Mouse (Mus musculus): ENCODE measurements at regions not wholly inside any gene's neighbourhood (a gene's known extent, or its start where the extent isn't known, plus 50 kb on each side); places are given as distances from the start of the nearest gene placed in this dataset.

DNA sequence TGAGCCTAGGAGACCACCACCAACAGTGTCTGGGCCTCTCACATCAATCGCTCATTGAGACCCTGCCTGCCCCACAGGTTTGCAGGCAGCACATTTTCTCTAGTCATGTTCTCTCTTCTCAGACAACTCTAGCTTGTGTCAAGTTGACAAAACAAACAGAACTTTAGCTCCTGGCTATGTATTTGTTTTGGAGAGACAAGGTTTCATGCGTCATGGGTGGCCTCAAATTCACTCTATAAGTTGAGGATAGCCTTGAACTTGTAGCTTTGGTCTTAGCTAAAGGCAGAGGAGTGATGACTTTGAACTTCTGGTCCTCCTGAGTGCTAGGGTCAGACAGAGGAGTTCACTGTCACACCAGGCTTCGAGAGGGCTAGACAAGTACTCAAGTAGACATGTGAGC, 123.5 kb downstream of the Zfp706 start:
- Histone ChIP-seq H3K27me3 (no peaks in the 10 kb centered on the region), H3K36me3 (no peaks in the 10 kb centered on the region), H3K4me3 (no peak overlapping the region), H3K9ac (no peak overlapping the region), H3K4me2 (no peak overlapping the region), H3K27ac (no peak overlapping the region), H3K4me1 (peaks cover 23% of the 10 kb centered on the region), H3K9me3 (no peaks in the 10 kb centered on the region)
- WGBS: 82% methylated on average over 3 of the region's 3 CpGs
- ATAC-seq (ENCODE audit: borderline replicate concordance, extremely low read depth, low FRiP score, low TSS enrichment): no peak

- Histone ChIP-seq H3K4me3 (no peak overlapping the region), H3K27ac (no peak overlapping the region)
Measured at GRCm38 (mm10) chr15:36883156-36883555, 124.4 kb downstream of the Zfp706 start.

GRCm38 (mm10) chr15:36881576-36881975, 126.0 kb downstream of the Zfp706 start:
- 82% methylated on average over 2 of the region's 2 CpGs for WGBS
- no peak overlapping the region for H3K4me3 ChIP-seq
- ATAC-seq (ENCODE audit: borderline replicate concordance, extremely low read depth, low FRiP score, low TSS enrichment): no peak
- H3K9me3 ChIP-seq: no peaks in the 10 kb centered on the region
- peaks cover 42% of the 10 kb centered on the region for H3K4me1 ChIP-seq
- H3K27me3 ChIP-seq: no peaks in the 10 kb centered on the region
- no peak overlapping the region for H3K4me2 ChIP-seq
- no peak overlapping the region for H3K9ac ChIP-seq
- H3K36me3 ChIP-seq: no peaks in the 10 kb centered on the region
- no peak overlapping the region for H3K27ac ChIP-seq

More at GRCm38 (mm10) chr15:36883156-36883555, 124.4 kb downstream of the Zfp706 start:
- peaks cover 28% of the 10 kb centered on the region for H3K4me1 ChIP-seq
- H3K9ac ChIP-seq: no peak overlapping the region
- H3K27me3 ChIP-seq: no peaks in the 10 kb centered on the region
- no peaks in the 10 kb centered on the region for H3K36me3 ChIP-seq
- H3K4me2 ChIP-seq: no peak overlapping the region
- H3K9me3 ChIP-seq: no peaks in the 10 kb centered on the region
- 85% methylated on average over 6 of the region's 6 CpGs for WGBS
- no peak for ATAC-seq (ENCODE audit: borderline replicate concordance, extremely low read depth, low FRiP score, low TSS enrichment)

DNA sequence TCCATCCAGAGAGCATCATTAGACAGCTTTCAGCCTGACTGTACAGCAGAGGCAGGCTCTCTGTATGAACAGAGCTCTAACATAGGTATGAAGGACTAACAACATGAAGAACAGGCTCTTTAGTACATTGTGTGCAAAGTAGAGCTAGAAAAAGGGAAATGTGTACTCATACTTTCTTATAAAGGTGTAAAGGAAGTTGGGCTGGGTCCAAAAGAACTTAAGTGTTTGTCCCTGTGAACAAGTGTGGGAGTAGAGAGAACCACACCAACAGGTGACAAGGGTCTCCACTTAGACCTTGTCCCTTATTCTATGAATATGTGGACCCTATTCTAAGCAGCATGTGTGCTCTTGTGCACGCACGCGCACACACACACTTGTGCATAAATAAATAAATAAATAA, 127.0 kb downstream of the Zfp706 start:
- no peak overlapping the region for H3K4me3 ChIP-seq
- H3K4me2 ChIP-seq: no peak overlapping the region
- no peaks in the 10 kb centered on the region for H3K36me3 ChIP-seq
- peaks cover 46% of the 10 kb centered on the region for H3K4me1 ChIP-seq
- H3K9ac ChIP-seq: no peak overlapping the region
- no peaks in the 10 kb centered on the region for H3K27me3 ChIP-seq
- WGBS: 84% methylated on average over 3 of the region's 3 CpGs
- no peak for ATAC-seq (ENCODE audit: borderline replicate concordance, extremely low read depth, low FRiP score, low TSS enrichment)
- 0 out of 2 replicates have a peak overlapping the region, but pooled peaks have one; percentile 11 for H3K27ac ChIP-seq
- no peaks in the 10 kb centered on the region for H3K9me3 ChIP-seq

GRCm38 (mm10) chr15:36879587-36879986, 128.0 kb downstream of the Zfp706 start:
- H3K9ac ChIP-seq: no peak overlapping the region
- H3K9me3 ChIP-seq: no peaks in the 10 kb centered on the region
- no peak overlapping the region for H3K4me2 ChIP-seq
- H3K27me3 ChIP-seq: no peaks in the 10 kb centered on the region
- no peak overlapping the region; the same call in 1 of the 2 replicates for H3K27ac ChIP-seq
- ATAC-seq (ENCODE audit: borderline replicate concordance, extremely low read depth, low FRiP score, low TSS enrichment): no peak
- H3K36me3 ChIP-seq: no peaks in the 10 kb centered on the region
- WGBS: 75% methylated on average over 7 of the region's 7 CpGs
- peaks cover 46% of the 10 kb centered on the region for H3K4me1 ChIP-seq
- H3K4me3 ChIP-seq: no peak overlapping the region

GRCm38 (mm10) chr15:36878960-36879359, 128.6 kb downstream of the Zfp706 start:
- H3K4me2 ChIP-seq: no peak overlapping the region
- no peaks in the 10 kb centered on the region for H3K27me3 ChIP-seq
- no peak overlapping the region for H3K4me3 ChIP-seq
- no peaks in the 10 kb centered on the region for H3K9me3 ChIP-seq
- H3K9ac ChIP-seq: no peak overlapping the region
- no peak for ATAC-seq (ENCODE audit: borderline replicate concordance, extremely low read depth, low FRiP score, low TSS enrichment)
- H3K4me1 ChIP-seq: peaks cover 47% of the 10 kb centered on the region
- WGBS: 19% methylated on average over 5 of the region's 5 CpGs
- H3K27ac ChIP-seq: no peak overlapping the region
- H3K36me3 ChIP-seq: no peaks in the 10 kb centered on the region

DNA sequence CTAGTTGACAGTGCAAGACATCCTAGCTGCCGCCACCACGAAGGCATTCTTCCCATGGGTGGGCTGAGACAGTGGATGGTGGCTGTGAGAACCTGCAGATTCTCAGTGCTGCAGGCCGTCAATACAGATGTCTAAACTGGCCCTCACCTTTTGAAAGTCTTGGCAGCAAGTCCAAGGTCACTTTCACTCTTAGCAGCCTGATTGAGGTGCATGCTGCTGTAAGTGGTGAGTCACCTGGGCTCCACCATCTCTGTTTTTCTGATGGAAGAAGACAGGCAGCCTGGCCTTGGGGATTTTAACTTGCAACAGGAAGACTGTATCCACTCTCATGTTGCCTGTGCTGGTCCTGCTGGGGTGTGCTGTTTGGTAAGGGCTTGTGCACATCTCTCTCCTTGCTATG, 129.3 kb downstream of the Zfp706 start:
- no peak overlapping the region for H3K9ac ChIP-seq
- WGBS: 60% methylated on average over 3 of the region's 3 CpGs
- no peaks in the 10 kb centered on the region for H3K9me3 ChIP-seq
- no peak overlapping the region for H3K4me2 ChIP-seq
- H3K27ac ChIP-seq: no peak overlapping the region
- no peak overlapping the region for H3K4me3 ChIP-seq
- ATAC-seq (ENCODE audit: borderline replicate concordance, extremely low read depth, low FRiP score, low TSS enrichment): no peak
- no peaks in the 10 kb centered on the region for H3K36me3 ChIP-seq
- H3K27me3 ChIP-seq: no peaks in the 10 kb centered on the region
- H3K4me1 ChIP-seq: peaks cover 54% of the 10 kb centered on the region

DNA sequence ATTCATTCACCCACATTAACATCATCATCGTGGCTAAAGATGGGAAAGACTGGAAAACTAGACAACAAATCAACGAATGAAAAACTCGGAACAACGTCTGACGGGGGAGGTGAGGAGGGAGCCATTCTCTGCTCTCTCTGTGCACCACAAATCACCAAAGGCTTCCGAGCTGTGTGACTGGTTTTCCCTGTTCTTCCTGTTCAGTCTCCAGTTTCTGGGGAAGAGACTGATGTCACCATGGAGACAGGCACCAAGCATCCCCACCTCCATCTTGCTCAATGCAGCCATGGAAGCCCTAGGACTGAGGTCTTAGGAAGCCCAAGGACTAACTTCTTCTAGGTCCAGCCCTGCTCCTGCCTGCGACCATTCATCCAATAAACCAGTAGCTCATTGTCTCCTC, 130.1 kb downstream of the Zfp706 start:
- no peak for ATAC-seq (ENCODE audit: borderline replicate concordance, extremely low read depth, low FRiP score, low TSS enrichment)

DNA sequence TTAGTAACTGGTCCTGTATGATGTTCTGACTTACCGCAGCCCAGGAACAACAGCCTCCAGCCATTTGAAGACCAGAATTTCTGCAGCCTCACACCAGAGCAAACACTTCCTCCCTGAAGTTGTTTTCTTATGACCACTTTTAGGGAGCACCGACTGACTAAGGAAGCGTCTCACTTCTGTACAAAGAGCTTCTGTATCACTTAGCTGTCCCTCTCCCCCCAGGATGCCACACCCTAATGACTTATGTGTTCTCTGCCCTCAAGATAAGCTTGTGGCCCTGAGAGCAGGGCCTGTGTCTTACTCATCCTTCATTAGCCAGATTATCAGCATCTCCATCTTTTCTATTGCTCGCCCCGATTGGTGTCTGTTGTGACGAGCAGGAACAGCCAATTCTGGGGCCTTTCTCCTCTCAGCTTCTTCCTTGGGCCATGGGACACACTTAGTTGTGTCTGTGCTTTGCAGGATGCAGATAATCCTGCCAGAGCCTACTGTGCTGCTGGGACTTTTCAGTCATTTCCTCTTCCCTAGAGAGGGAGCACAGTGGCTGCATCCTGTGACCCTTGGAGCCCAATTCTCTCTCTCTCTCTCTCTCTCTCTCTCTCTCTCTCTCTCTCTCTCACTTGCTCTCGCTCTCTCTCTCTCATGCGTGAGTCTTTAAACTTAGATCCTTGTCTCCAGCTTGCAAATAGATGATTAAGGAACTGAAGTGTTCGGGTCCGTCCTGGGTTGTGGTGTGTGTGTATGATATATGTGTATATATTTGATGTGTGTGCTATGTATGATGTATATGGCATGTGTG, 131.4 kb downstream of the Zfp706 start:
- H3K36me3 ChIP-seq: no peaks in the 10 kb centered on the region
- peaks cover 64% of the 10 kb centered on the region for H3K4me1 ChIP-seq
- H3K27me3 ChIP-seq: no peaks in the 10 kb centered on the region
- H3K4me3 ChIP-seq: no peak overlapping the region
- WGBS: 48% methylated on average over 10 of the region's 10 CpGs
- ATAC-seq (ENCODE audit: borderline replicate concordance, extremely low read depth, low FRiP score, low TSS enrichment): no peak
- H3K9me3 ChIP-seq: no peaks in the 10 kb centered on the region
- no peak overlapping the region for H3K9ac ChIP-seq
- no peak overlapping the region for H3K4me2 ChIP-seq
- peak overlapping the region; percentile 48; the same call in 1 of the 2 replicates for H3K27ac ChIP-seq

More for the DNA sequence above, 130.1 kb downstream of the Zfp706 start:
- no peak overlapping the region for H3K27ac ChIP-seq
- no peaks in the 10 kb centered on the region for H3K9me3 ChIP-seq
- H3K36me3 ChIP-seq: no peaks in the 10 kb centered on the region
- no peak overlapping the region for H3K4me3 ChIP-seq
- no peaks in the 10 kb centered on the region for H3K27me3 ChIP-seq
- no peak overlapping the region for H3K4me2 ChIP-seq
- 54% methylated on average over 7 of the region's 7 CpGs for WGBS
- no peak overlapping the region for H3K9ac ChIP-seq
- H3K4me1 ChIP-seq: peaks cover 62% of the 10 kb centered on the region

DNA sequence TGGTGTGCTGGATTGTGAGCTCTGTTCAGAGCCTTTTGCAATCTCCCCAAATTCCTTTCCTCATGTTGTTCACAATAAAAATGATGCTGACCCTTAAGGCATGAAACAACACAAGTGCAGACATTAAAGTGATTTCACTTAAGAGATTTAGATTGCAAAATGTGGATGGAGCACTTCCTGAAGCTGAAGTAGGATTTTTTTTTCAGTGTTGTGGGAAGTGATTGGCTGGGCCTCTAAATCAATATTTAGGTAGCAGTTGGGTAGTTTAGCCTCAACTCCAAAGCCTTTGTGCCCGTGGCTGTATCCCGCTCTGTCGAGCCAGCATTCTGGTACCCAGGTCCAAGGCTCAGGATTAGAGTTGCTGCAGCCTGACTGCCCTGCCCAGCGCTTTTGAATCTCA, 133.0 kb downstream of the Zfp706 start:
- 80% methylated on average over 4 of the region's 4 CpGs for WGBS
- peaks cover 56% of the 10 kb centered on the region for H3K4me1 ChIP-seq
- H3K4me2 ChIP-seq: no peak overlapping the region
- no peak overlapping the region for H3K9ac ChIP-seq
- ATAC-seq (ENCODE audit: borderline replicate concordance, extremely low read depth, low FRiP score, low TSS enrichment): no peak
- H3K36me3 ChIP-seq: no peaks in the 10 kb centered on the region
- no peaks in the 10 kb centered on the region for H3K27me3 ChIP-seq
- H3K4me3 ChIP-seq: no peak overlapping the region
- peak overlapping the region; percentile 80 for H3K27ac ChIP-seq
- no peaks in the 10 kb centered on the region for H3K9me3 ChIP-seq

- no peaks in the 10 kb centered on the region for H3K36me3 ChIP-seq
- 17% methylated on average over 5 of the region's 5 CpGs for WGBS
- no peak overlapping the region for H3K9ac ChIP-seq
- no peak overlapping the region for H3K4me3 ChIP-seq
- no peak for ATAC-seq (ENCODE audit: borderline replicate concordance, extremely low read depth, low FRiP score, low TSS enrichment)
- H3K9me3 ChIP-seq: no peaks in the 10 kb centered on the region
- H3K4me1 ChIP-seq: peaks cover 56% of the 10 kb centered on the region
- no peaks in the 10 kb centered on the region for H3K27me3 ChIP-seq
- H3K4me2 ChIP-seq: peak overlapping the region; percentile 26
- peak overlapping the region; percentile 80 for H3K27ac ChIP-seq
Measured at GRCm38 (mm10) chr15:36873884-36874243, 133.7 kb downstream of the Zfp706 start.

- H3K9ac ChIP-seq: no peak overlapping the region
- no peaks in the 10 kb centered on the region for H3K27me3 ChIP-seq
- H3K36me3 ChIP-seq: no peaks in the 10 kb centered on the region
- peak overlapping the region; percentile 80 for H3K27ac ChIP-seq
- peaks cover 52% of the 10 kb centered on the region for H3K4me1 ChIP-seq
- peak; percentile 79 for ATAC-seq (ENCODE audit: borderline replicate concordance, extremely low read depth, low FRiP score, low TSS enrichment)
- peak overlapping the region; percentile 26 for H3K4me2 ChIP-seq
- H3K9me3 ChIP-seq: no peaks in the 10 kb centered on the region
- WGBS: 6% methylated on average over 10 of the region's 10 CpGs
- H3K4me3 ChIP-seq: no peak overlapping the region
Measured at GRCm38 (mm10) chr15:36873058-36873883, 134.3 kb downstream of the Zfp706 start.

Measured in lung, embryonic 15.5 days (tissue).